Mouse (Mus musculus) cerebellum, adult 11-12 months (tissue): ENCODE measurements around the gene Itgal.
"Not testable (repeated sequence)": the region's sequence is repeated elsewhere in the genome, so short reads cannot be mapped to it uniquely, and the experiment has no call there.

Source experiments
- DNase-seq: peaks from one replicate; pipeline ENCODE4 v3.0.0; 2022

Itgal gene

GRCm38 (mm10) chr7:127343351-127344019 lies 47.4 kb downstream of the Itgal start:
- peak; percentile 60 for DNase-seq

DNA sequence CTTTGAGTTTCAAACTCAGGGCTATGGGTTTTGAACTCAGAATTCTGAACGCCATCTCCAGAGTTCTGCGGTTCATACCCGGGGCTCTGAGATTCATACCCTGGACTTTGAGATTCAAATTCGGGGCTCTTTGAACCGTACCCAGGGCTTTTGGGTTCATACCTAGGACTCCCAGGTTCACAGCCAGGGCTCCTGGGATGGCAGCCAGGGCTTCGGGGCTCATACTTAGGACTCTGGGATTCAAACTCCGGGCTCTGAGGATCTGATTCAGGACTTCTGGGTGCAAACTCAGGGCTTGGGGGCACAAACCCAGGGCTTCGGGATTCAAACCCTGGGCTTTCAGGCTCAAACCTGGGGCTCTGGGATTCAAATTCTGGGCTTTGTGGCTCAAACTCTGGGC lies 48.3 kb downstream of the Itgal start:
- DNase-seq: peak; percentile 39

DNA sequence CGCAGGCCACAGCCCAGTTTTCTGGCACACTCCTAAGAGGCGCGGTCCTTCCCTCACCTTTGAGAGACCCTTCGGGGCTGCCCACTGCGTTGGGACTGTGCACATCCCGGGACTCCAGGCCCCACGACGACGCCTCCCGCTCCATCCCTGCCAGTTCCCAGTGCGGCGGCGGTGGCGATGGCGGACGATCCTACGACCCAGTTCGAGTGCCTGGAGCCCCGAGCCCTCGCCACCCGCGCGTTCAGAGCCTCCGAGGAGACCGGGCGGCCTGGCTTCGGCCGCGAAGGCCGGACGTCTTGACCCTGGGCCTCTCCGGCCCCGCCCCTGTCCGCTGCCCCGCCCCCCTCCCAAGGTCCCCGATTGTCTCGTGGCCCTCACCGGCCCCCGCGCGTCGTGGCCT lies 49.0 kb downstream of the Itgal start:
- DNase-seq: peak; percentile 75

DNA sequence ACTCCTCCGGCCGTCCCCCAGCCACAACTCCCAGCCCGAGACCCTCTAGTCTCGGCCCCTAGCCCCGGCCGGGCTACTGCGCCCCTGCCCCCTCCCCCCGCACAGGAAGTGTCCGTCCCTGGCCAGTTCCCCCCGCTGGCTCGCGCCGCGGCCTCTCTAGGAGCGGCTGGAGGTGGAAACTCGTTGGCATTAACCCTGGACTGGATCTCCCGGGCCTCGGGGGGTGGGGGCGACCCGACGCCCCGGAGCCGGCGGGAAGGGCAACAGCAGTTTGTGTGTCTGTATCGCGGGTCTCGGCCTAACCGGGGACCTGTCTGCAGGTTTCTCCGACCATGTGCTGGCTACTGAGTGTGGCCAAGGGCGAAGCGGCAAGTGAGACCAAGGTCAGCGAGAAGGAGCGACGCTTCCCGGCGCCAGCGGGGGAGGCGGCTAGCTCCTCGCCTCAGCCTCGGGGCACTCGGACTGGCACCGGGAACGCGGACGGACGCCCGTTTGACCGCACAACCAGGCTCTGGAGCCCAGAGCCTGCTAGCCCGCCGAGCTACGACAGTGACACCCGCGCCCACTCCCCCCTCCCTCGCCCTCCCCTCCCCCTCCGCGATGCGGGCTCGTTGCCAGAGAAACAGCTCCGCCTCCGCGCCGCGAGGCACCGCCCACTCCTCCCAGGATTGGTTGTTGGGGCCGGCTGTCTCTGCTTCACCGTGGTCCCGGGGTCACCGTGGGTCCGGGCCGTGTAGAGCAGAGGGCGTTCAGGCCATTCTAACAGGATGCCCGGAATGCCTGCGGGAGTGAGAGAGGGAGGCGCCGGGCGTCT lies 49.7 kb downstream of the Itgal start, which contains the start of gene Zfp768:
Gene Zfp768 (minus strand): TSS at position 78 of the 814 bp plus-strand sequence.
- DNase-seq: peak; percentile 93

DNA sequence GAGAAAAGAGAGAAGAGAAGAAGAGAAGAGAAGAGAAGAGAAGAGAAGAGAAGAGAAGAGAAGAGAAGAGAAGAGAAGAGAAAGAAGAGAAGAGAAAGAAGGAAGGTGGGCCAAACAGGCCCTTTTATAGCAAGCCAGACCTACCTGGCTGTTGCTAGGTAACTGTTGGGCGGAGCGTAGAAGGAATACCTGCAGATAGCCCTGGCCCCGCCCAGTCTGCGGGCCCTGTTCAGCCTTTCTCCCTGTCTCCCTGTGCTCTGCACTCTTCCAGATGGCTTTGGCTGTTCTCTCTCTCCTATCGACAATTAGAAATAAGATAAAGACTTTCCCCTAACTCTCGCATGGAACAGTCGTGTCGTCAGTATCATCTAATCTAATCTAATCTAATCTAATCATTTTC lies 50.6 kb downstream of the Itgal start:
- DNase-seq: peak; percentile 58

DNA sequence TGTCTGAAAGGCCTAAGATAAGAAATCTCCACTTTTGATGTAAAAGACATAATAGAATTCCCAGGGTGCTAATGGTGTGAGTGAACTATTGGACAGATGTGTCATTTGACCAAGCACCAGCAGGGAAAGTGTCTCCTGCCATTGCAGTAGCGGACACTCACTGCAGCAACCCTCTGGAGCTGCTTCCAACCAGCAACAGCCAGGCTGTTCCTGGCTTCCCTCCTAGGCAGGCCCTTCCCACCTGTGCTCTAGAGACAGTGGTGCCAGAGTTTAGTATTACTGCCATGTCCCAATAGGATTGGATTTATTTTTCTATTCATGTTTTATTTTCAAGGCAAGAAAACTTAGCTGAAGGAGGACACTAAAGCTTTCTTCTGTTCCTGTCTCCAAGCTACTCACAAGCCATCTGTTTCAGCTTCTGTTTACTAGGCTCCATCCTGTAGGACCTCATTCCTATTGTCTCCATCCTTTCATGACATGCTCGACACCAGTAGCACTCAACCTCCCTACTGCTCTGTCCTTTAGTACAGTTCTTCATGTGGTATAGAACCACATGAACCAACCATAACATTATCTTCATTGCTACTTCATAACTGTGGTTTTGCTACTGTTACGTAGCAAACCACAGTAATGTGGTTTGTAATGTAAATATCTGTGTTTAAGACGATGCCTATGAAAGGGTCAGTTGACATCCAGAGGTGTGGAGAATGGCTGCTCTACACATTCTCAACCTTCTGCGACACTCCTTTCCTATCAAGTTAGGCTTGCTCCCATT lies 55.4 kb downstream of the Itgal start:
- no peak for DNase-seq

- DNase-seq: no peak
Measured at GRCm38 (mm10) chr7:127355796-127356195, 59.7 kb downstream of the Itgal start.

DNA sequence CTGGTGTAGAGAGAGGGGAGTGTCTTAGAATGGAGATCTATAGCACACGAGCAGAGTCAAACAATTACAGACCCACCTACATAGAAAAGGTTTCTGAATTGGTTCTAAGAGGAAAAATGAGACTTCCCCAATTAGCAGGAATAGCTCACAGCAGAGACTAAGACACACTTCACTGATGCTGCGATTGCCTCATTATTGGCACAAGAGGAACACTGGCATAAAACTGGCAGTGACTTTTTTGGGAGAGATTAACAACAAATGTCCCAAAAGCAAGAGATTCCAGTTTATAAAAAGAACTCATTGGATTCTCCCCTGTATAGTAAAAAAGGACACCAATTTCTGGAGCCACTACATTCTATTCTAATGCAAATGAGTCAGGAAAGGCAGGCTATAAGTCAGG lies 61.8 kb downstream of the Itgal start:
- DNase-seq: no peak

- no peak for DNase-seq
Measured at GRCm38 (mm10) chr7:127358472-127358871, 62.4 kb downstream of the Itgal start.

GRCm38 (mm10) chr7:127360265-127360664 lies 64.2 kb downstream of the Itgal start:
- DNase-seq: no peak

DNA sequence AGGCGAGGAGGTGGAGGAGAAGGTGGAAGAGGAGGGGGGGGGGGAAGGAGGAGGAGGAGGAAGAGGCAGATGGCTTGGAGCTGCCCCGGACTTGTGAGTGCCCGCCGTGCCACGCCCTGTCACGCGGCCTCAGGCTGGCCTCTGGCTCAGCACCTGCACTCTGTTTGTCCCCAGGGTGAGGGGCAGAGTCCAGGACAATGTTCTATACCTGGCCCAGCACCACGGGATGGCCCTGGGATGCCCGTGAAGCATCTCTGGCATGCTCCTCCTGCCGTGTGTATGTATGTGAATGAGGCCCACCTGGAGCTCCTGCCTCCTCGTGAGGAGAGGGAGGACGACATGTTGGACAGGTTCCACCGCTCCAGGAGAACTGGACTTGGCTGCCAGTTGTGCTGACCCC lies 65.4 kb downstream of the Itgal start:
- DNase-seq: peak; percentile 61

DNA sequence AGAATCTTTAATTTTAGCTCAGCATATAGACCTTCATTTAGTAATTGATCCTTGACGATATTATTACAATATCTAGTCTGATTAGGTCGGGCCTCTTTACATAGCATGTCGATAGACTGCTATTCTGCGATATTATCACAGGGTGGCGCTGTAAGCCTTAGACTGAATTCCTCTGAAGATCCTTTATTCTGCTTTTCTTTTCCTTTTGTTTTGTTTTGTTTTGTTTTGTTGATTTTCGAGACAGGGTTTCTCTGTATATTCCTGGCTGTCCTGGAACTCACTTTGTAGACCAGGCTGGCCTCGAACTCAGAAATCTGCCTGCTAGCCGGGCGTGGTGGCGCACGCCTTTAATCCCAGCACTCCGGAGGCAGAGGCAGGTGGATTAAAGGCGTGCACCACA lies 66.4 kb downstream of the Itgal start:
- peak; percentile 40 for DNase-seq

DNA sequence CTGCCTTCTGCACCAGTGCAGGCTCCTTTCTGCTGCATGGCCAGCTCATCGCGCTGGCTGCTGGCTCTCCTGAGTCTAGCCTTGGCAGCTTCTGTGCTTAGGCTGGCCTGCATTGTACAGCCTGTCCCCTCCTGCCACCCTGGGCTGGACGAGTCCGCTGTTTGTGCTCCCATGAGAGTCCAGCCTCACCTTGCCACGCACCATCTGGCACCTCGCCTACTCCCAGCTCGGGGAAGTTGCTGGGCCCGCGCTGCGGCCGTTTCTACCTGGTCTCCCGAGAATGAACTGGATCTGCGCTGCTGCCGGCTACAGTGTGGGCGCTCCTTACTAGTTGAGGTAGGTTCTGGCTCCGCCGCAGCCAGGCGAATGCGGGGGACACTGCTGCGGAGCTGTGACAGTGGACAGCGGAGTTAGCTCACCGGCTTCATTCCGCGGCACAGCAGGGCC lies 67.4 kb downstream of the Itgal start:
- peak; percentile 78 for DNase-seq

DNA sequence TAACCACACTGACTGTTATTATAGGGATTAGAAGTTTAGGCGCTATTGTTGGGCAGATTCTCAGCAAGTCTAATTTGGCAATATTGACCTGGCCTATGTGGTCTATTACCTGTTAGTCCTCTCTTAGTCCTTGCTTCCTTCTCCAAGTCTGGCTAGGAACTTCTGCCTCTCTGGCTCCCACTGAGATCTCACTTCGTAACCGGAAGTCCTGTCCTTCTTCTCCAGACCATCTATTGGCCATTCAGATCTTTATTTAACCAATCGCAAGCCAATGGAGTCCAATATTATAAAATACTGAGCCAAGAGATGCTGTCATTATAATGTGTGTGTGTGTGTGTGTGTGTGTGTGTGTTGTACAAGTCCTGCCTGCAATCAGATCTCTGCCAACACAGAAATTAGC lies 68.1 kb downstream of the Itgal start:
- peak; percentile 64 for DNase-seq

DNA sequence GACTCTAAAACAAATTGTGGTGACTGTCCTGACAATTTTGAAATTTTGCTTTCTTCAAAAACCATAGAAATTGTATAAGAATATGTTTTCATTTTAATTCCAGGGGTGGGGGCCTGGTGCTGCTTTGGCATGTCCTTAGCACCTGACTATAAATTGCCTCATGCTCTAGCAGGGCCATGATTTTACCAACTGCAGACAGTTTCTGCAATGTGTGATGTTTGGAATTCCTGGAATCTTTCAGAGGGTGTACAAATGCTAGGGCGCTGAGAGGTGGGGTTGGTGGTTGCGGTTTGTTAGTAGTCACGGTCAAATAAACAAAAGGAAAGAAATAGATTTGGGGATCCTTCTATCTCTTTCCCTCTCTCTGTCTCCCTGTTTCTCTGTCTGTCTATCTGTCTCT lies 70.2 kb downstream of the Itgal start:
- DNase-seq: no peak

DNA sequence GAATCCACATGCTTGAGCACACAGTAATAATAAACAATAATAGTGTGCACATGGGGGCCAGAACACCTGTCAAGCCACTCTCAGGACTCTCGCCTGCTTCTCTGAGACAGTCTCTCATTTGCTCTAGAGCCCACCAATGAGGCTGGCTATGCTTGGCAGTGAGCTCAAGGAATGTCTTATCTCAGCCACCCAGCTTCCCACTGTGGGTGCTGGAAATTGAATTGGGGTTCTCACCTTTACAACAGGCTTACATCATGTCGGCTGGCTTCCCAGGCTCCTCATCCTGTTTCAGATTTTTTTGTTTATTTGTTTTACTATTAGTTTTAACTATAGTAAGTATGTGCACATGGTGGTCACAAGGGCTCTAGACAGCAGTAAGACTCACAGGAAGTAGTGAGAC lies 75.2 kb downstream of the Itgal start:
- no peak for DNase-seq

- not testable (repeated sequence) for DNase-seq
Measured at GRCm38 (mm10) chr7:127371870-127372269, 75.8 kb downstream of the Itgal start.

- DNase-seq: peak; percentile 94
Measured at GRCm38 (mm10) chr7:127375271-127376245, 79.5 kb downstream of the Itgal start, which contains the start of gene Zfp747. Gene Zfp747, minus strand, starts transcription at chr7:127376050.

GRCm38 (mm10) chr7:127378310-127378921 lies 82.4 kb downstream of the Itgal start:
- DNase-seq: no peak
